In genomic region chr5:69340919-69341801, GRCm38 (mm10) we compare ENCODE assay signal across 8 mouse cellular contexts. TPM values are rescaled to one million over a fixed set of nuclear protein-coding genes. Genes with fewer than 3 reads are reported as not detected.
DNase-seq lines count a peak whose midpoint lies in the region; ATAC-seq and TF ChIP-seq lines count a peak whose summit lies in the region.

Gene Kctd8, minus strand, starts transcription at chr5:69341679.

- H3K4me1 ChIP-seq in cerebellum, adult 2 months (ENCODE audit: control insufficient read depth, insufficient read depth, low read length), result no peaks in the 10 kb centered on the region
- peaks cover 15% of the 10 kb centered on the region for H3K4me1 ChIP-seq in forebrain, embryonic 16.5 days (replicated peaks; ENCODE audit: control insufficient read depth, insufficient read depth, low read length)
- H3K4me1 ChIP-seq in hindbrain, embryonic 10.5 days (replicated peaks), result peaks cover 21% of the 10 kb centered on the region
- no peaks in the 10 kb centered on the region for H3K4me1 ChIP-seq in liver, embryonic 16.5 days (ENCODE audit: control insufficient read depth, low read depth, low read length)

- peak within 1 kb of the TSS; percentile 93 for H3K27ac ChIP-seq in cerebellum, adult 2 months (ENCODE audit: insufficient read depth, low read length)
- H3K27ac ChIP-seq in forebrain, embryonic 16.5 days (ENCODE audit: low read length), result no peak within 1 kb of the TSS; the same call in 1 of the 2 replicates
- H3K27ac ChIP-seq in hindbrain, embryonic 10.5 days, result peak within 1 kb of the TSS; percentile 71
- no peak within 1 kb of the TSS for H3K27ac ChIP-seq in liver, embryonic 16.5 days (ENCODE audit: low read length)

- peak; percentile 81 for TF ChIP-seq POLR2A in cerebellum, adult 2 months (IDR thresholded peaks at IDR 0.05; ENCODE audit: borderline replicate concordance, insufficient read depth, low read length)

- no peaks in the 10 kb centered on the region for H3K36me3 ChIP-seq in forebrain, embryonic 16.5 days (ENCODE audit: control insufficient read depth, insufficient read depth)
- H3K36me3 ChIP-seq in hindbrain, embryonic 10.5 days, result no peaks in the 10 kb centered on the region
- no peaks in the 10 kb centered on the region for H3K36me3 ChIP-seq in liver, embryonic 16.5 days (ENCODE audit: control insufficient read depth, insufficient read depth)

- peak within 1 kb of the TSS; percentile 91 for H3K4me2 ChIP-seq in forebrain, embryonic 16.5 days (ENCODE audit: low read length)
- peak within 1 kb of the TSS; percentile 32 for H3K4me2 ChIP-seq in liver, embryonic 16.5 days (ENCODE audit: low read depth, low read length)

- no peaks in the 10 kb centered on the region for H3K27me3 ChIP-seq in cerebellum, adult 2 months (ENCODE audit: control insufficient read depth, insufficient read depth, low read length)
- no peaks in the 10 kb centered on the region; the same call in 1 of the 2 replicates for H3K27me3 ChIP-seq in forebrain, embryonic 16.5 days (replicated peaks; ENCODE audit: control insufficient read depth, insufficient read depth, low read length)
- H3K27me3 ChIP-seq in hindbrain, embryonic 10.5 days (ENCODE audit: insufficient read depth, poor library complexity, severe bottlenecking), result peaks cover 28% of the 10 kb centered on the region
- H3K27me3 ChIP-seq in liver, embryonic 16.5 days (ENCODE audit: control insufficient read depth, insufficient read depth, low read depth, low read length), result peaks cover 22% of the 10 kb centered on the region

- under 1% methylated on average over 87 of the region's 87 CpGs for WGBS in cerebellum, adult 2 months
- under 1% methylated on average over 87 of the region's 87 CpGs for WGBS in forebrain, embryonic 16.5 days
- under 1% methylated on average over 87 of the region's 87 CpGs for WGBS in hindbrain, embryonic 10.5 days
- WGBS in liver, embryonic 16.5 days (ENCODE audit: insufficient replicate concordance), result 1% methylated on average over 87 of the region's 87 CpGs

- peak within 1 kb of the TSS; percentile 97 for H3K4me3 ChIP-seq in cerebellum, adult 2 months (replicated peaks; ENCODE audit: insufficient read depth, low read depth, low read length)
- H3K4me3 ChIP-seq in forebrain, embryonic 16.5 days (replicated peaks; ENCODE audit: low read length), result peak within 1 kb of the TSS; percentile 69
- peak within 1 kb of the TSS; percentile 65 for H3K4me3 ChIP-seq in hindbrain, embryonic 10.5 days
- peak within 1 kb of the TSS; percentile 7 for H3K4me3 ChIP-seq in liver, embryonic 16.5 days (ENCODE audit: low read depth, low read length)

- TF ChIP-seq CTCF in cerebellum, adult 2 months (IDR thresholded peaks at IDR 0.05; ENCODE audit: borderline replicate concordance, insufficient read depth, low read depth, low read length), result no peak

- peak; percentile 98 for ATAC-seq in forebrain, embryonic 16.5 days
- ATAC-seq in liver, embryonic 16.5 days (ENCODE audit: low read depth), result peak; percentile 19; the same call in 1 of the 2 replicates
- ATAC-seq in activated CD4-positive, CD25-positive, alpha-beta regulatory T cell, adult 4 months, result no peak

- H3K9me3 ChIP-seq in forebrain, embryonic 16.5 days (ENCODE audit: control insufficient read depth, low read length), result no peaks in the 10 kb centered on the region
- no peaks in the 10 kb centered on the region for H3K9me3 ChIP-seq in hindbrain, embryonic 10.5 days
- H3K9me3 ChIP-seq in liver, embryonic 16.5 days (replicated peaks; ENCODE audit: control insufficient read depth, low read length), result no peaks in the 10 kb centered on the region

- H3K9ac ChIP-seq in forebrain, embryonic 16.5 days (replicated peaks; ENCODE audit: low read depth, low read length), result peak within 1 kb of the TSS; percentile 66
- H3K9ac ChIP-seq in liver, embryonic 16.5 days (ENCODE audit: low read depth, low read length), result no peak within 1 kb of the TSS

- DNase-seq in Muller cell, postnatal 12 days (ENCODE audit: inconsistent ontology term), result peak; percentile 93
- DNase-seq in cerebellum, adult 2 months, result peak; percentile 89 to 92
- peak; percentile 84 for DNase-seq in hindbrain, embryonic 10.5 days (ENCODE audit: low spot score)
- peak; percentile 29 to 60 for DNase-seq in layer of hippocampus, adult 8-10 months (ENCODE audit: low spot score in 2 of 2)
- peak; percentile 1 for DNase-seq in ovary, adult 18-20 months (ENCODE audit: low spot score)

RNA-seq across cellular contexts. Expression of gene Kctd8, which starts in this region (rescaled TPM):
- 25.7 and 31.3 TPM in 2 replicates for polyA plus RNA-seq in cerebellum, adult 2 months (2012; rRNA removed)
- polyA plus RNA-seq in forebrain, embryonic 16.5 days (2015; fragmentation: Nextera tagmentation; extraction: Ambion mirVana), result 6.3 and 9.8 TPM in 2 replicates
- polyA plus RNA-seq in hindbrain, embryonic 10.5 days (2016; fragmentation: Nextera tagmentation; extraction: Ambion mirVana), result 1.0 and 2.5 TPM in 2 replicates
- 1 to 10 TPM; 6.2 to 7.0 (median 6.7) TPM for total RNA-seq in layer of hippocampus, adult 8-10 months (2022)
- 0.04 TPM in 1 of 2 replicates, not detected in the other for polyA plus RNA-seq in liver, embryonic 16.5 days (2015; fragmentation: Nextera tagmentation; extraction: Ambion mirVana)
- polyA plus RNA-seq in activated CD4-positive, CD25-positive, alpha-beta regulatory T cell, adult 4 months (2017; shearing (Covaris generic)), result not detected

Comparison
In these comparisons a context has a peak if more than half of its experiments do, and no peak if none do; other contexts are left out.
1. Peak in ATAC-seq, H3K4me3 ChIP-seq and H3K4me2 ChIP-seq in liver, embryonic 16.5 days; RNA of the gene not detected or under 1 TPM.
2. DNase-seq: peak in every context shown above with its lines; median percentile 93 in Muller cell, postnatal 12 days; 90 in cerebellum, adult 2 months; 84 in hindbrain, embryonic 10.5 days; 44 in layer of hippocampus, adult 8-10 months; 1 in ovary, adult 18-20 months.
3. H3K27ac ChIP-seq: peak in cerebellum, adult 2 months (single experiment) and hindbrain, embryonic 10.5 days (single experiment); none in forebrain, embryonic 16.5 days (single experiment) and liver, embryonic 16.5 days (single experiment).
4. H3K4me3 ChIP-seq: peak in every context shown above with its lines; median percentile 97 in cerebellum, adult 2 months; 69 in forebrain, embryonic 16.5 days; 65 in hindbrain, embryonic 10.5 days; 7 in liver, embryonic 16.5 days.